Mouse (Mus musculus): ENCODE data around the gene Ciapin1.

DNA sequence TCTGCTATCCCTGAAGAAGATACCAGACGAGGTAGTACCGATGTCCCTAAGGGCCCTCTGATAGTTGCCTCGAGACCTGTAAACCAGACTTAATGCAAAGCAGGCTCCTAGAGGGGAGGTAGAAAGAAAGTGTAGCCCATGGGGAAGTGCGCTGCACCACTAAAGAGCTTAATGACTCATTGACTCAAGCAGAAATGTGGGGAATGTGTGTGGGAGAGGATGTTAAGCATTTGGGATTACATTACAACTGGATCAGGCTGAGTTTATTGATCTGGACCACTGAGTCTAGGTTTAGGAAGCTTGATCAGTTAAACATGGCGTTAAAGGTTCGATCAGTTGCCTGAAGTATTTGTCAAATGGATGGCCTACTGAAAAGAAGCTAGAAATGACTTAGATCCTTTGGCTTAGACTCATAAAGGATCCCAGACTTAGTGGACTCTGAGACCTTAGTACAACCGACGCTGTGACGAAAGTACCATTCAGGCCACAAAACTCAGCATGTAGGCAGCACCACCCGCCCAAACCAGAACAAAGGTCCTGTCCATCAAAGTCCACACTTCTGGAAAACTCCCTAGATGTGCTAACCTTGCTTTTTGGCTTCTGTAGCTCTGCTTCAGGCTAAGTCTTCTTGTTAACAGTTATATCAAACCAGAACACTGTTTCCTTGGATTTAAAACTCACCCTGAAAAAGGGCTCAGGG, 48.8 kb downstream of the Ciapin1 start:
- TF ChIP-seq CTCF (IDR thresholded peaks at IDR 0.05; ENCODE audit: extremely low read depth, insufficient read length, insufficient replicate concordance, low read depth, low read length) (no peak), POLR2A (IDR thresholded peaks at IDR 0.05; ENCODE audit: low read depth, low read length) (no peak)
